Mouse (Mus musculus): Measurements from ENCODE around the gene Trp53rkb.

Gene Trp53rkb

DNA sequence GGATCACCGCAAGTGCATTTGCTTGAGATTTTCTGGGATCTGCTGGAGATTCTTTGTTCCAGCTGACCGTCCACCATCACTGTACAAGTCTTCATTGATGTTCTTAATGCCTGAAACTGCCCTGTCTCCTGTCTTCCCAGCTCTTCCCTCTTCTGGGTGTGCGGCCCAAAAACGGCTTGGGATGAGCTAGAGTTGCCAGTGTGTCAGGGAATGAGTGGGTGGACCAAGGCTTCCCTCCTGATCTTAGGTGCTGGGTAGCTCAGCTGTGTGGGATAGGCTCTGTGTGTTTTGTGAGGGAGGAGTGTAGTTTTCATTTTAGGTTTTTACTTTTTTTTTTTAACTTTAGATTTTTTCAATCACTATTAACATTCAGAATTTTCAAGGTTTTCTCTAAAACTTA lies 42.5 kb downstream of the Trp53rkb start:
- no peak for DNase-seq (ENCODE audit: low spot score)

DNA sequence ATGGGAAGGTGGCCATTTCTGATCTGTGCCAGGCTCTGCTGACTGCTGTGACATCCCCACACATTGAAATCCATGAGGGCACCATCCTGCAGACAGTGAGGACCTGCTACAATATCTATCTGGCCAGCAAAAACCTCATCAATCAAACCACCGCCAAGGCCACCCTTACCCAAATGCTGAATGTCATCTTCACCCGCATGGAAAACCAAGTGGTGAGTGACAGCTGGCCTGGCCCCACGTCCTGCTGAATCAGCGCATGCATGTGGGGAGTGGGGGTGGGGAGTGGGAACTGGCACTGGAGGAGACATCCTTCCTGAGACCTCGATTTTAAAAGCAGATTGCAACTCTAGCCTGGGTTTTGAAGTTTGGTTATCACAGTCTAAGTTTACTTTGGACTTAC lies 43.2 kb downstream of the Trp53rkb start:
- DNase-seq (ENCODE audit: low spot score): no peak

DNA sequence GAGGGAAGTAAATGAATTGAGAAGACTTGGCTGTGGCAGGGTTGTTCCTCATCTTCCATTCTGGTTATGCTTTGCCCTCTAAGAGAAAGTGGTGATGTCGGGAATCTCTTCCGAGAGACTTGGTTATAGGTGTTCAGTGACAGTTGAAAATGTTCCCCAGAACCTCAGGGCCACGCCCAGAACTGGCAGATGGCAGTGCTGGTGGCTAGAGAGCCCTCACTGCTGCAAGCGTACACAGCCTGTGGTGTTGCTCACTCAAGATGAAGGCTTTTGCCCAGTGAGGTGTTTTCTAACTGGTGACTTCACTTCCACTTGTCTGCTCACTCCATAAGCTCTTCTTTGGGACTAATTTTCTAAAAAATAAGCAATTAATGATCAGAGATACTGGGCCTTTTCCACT lies 49.5 kb downstream of the Trp53rkb start:
- no peak for DNase-seq (ENCODE audit: low spot score)

Data from left cerebral cortex, adult 11 months (tissue).